Mouse (Mus musculus): ENCODE measurements around the gene Grid2ip.
"Not testable (repeated sequence)": the region's sequence is repeated elsewhere in the genome, so short reads cannot be mapped to it uniquely, and the experiment has no call there.

DNA sequence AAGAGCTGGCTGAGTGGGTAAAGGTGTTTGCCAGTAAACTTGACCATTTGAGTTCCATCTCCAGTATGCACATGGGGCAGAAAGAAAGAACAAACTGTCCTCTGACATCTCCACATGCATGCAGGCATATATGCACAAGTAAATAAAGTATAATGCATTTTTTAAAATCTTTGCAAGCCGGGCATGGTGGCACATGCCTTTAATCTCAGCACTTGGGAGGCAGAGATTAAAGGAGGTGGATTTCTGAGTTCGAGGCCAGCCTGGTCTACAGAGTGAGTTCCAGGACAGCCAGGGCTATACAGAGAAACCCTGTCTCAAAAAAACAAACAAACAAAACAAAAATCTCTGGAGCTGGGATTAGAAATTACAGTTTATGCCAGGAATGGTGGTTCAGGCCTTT lies 37.8 kb downstream of the Grid2ip start:
- not testable (repeated sequence) for TF ChIP-seq CTCF, POLR2A (IDR thresholded peaks at IDR 0.05; ENCODE audit: insufficient read depth, low read depth, low read length)

Measured in olfactory bulb, adult 2 months (tissue).